Mouse (Mus musculus) yolk sac, embryonic 10.5 days (tissue): ENCODE results near the gene Asic4.
A peak's percentile ranks its signal among the peaks of the same experiment; 100 is the strongest.

Experiments
- DNase-seq: peaks from one replicate; pipeline ENCODE4 v3.0.0-alpha.2; 2017; ENCODE audit warnings: low spot score

Asic4 gene

DNA sequence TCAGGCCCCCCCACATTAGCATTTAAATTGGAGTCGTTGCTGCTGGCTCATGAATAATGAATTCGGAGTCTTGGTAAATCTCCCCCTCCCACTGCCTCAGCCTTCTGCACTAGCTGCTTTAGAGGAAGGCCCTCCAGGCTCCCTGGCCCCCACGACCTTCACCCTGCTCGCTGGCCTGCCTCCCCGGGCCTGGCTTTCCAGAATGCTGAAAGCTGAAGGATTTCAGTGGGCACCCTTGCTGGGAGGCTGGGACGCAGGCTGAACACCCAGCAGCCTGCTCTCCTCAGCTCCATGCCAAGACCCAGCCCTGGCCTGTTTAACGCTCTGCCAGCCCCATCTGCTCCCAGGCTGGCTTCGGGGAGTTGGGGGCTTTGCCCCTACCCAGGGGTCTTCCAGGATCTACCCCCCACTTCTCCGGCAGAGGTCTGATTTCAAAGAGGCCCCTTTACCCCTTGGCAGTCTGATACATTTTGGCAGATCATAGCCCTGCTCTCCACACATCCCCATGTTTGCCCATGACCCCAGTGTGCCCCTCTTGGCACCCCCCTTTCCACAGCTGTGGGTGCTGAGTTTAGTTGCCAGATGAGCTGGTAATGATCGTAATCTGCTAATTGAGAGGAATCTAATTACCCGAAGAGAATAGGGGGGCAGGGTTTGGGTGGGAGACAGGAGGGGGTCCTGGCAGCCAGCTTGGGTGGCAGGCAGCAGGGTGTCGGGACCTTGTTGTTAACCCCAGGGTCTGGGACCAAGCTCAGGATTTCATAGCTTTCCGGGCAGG is 6.8 kb upstream of the Asic4 start:
- no peak for DNase-seq

DNA sequence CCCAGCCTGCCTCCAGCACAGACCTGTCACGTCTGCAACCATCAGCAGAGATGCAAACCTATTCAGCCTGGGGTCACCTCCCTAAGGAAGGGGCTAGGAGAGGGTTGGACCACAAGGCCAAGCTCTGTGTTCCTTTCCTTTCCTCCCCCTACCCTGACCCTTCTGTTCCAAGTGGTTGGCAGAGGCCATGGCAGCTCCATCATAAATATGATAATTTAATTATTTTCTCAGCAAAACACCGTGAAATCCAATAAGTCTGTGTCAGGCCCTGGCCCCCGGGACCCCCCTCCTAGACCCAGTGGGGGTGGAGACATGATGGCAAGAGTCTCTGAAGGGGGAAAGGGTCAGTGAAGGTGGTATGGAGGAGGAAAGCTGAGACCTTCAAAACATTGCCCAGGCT is 6.0 kb upstream of the Asic4 start:
- no peak for DNase-seq

DNA sequence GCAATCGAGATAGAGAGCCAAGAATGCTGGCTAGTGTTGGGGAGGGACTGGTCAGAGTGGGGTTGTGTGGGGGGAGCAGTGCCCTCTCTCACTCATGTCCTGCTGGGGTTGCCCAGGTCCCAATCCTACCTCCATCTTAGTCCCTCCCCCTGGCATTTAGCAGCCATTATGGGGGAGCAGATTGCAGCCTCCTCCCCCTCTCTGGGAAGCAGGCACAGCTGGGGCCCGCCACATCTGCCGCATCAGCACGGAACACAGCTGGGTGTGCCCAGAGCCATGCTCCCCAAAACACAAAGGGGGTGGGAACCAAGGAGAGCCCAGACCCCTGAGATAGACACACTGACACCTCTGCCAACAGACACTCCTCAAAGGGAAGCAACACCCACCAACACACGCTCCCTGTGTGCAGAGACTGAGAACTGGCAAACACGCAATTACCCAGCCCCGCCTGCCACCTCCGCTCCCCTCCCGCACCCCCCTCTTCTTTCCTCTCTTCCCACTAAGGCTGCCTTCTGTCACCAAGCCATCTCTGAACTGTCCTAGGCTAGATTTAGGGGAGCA is 5.0 kb upstream of the Asic4 start:
- no peak for DNase-seq

DNA sequence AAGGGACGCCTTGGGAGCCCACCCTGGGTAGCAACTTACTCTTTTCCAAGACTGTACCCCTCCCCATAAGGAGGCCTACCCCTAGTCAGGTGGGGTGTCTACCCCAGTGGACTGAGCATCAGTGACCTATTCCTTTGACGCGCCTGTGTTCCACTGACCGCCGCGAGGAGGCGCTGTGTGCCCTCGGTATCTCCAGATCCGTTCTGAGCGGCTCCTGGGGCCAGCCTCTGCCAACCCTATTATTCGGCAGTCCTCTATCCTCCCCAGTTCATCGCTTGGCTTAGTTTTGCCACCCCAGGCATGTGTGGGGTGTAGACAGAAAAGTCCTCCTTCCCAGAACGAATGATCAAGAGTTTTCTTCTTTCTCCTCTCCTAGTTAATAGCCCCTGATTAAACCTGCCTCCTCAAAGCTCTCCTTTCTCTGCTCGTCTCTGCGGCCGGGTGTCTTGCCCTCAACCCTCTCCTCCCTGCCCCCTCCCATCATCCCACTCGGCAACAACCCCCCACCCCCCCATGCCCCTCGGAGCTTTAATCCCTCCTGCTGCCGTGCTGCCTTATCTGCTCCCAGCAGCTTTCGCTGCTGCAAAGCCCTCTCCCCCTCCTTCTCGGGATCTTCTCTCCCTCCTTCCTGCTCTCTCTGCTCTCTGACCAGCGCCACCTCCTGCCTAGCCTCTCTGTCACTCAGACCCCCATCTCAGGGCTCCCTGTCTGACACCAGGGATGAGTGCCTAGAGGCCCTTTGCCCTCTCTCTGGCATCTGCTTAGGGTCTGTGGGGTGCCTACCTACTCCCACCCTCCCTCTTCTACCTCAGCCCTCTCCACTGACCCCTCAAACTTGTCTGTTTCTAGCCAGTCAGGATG is 4.3 kb upstream of the Asic4 start:
- peak; percentile 73 for DNase-seq

DNA sequence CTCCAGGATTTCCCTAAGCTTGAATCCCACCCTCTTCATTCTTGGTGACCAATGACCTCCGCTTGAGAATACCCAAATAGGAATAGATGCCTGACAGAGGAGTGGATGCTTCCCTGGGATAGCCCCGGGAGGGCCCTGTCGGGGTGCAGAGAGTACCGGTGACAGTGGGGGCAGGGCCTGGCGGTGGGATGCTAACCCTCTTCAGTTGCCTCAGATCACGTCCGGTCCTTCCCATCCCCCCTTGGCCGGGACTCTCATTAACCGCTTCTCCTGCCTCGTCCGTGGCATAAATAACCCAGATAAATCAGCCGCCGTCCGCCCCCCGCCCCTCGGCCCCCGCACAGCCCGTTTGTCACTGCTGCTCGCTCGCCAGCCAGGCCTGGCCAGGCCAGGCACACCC is 3.6 kb upstream of the Asic4 start:
- DNase-seq, result peak; percentile 64

DNA sequence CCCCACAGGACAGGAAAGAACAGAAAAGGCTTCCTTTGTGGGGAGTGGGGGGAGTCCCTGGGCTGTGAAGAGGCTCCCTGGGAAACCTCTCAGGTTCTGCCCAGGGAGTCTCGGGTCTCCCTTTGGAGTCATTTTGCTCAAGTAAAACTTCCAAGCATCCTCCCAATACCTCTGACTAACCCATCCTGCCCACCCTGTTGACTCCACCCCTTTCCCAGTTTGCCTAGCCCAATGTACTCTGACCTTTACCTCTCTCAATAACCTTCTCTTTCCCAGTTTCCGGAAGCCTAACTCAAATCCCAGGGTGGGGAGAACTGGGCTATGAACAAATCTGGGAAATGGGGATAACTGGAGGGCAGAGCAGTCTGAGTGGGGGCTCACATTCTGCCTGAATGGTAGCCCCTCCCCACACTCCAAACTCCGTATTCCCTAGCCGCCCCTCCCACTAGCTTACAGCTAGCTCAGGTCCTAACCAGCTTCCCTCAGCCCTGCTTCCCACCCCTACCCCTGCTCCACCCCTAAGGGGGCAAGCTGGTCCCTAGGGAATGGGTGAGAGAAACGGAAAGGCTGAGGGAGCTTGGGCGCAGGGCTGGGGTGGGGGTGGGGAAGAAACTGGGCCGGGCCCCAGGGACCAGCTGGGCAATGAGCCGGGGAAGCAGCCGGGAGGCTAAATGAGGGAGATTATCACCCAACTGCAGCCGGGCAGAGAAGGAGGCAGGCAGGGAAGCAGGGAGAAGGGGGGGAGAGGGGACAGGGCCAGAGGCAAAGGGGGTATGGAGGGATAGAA is 2.8 kb upstream of the Asic4 start:
- peak; percentile 55 for DNase-seq

DNA sequence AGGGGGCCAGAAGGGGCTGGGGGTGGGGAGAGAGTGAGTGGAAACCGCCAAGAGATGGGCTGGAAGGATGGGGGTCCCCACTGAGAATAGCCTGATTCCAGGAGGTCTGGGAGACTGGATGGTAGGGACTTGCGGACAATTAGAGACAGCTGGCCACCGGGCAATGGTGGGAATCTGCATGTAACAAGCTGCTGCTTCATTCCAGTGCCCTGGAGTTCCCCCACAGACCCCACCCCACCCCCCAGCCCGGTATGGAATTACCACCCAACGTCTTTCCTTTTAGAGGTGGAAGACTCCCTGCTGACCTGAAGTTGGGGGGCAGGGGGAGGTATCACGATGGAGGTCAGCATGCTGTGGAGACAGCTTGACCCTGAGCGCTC is 2.2 kb upstream of the Asic4 start:
- no peak for DNase-seq

DNA sequence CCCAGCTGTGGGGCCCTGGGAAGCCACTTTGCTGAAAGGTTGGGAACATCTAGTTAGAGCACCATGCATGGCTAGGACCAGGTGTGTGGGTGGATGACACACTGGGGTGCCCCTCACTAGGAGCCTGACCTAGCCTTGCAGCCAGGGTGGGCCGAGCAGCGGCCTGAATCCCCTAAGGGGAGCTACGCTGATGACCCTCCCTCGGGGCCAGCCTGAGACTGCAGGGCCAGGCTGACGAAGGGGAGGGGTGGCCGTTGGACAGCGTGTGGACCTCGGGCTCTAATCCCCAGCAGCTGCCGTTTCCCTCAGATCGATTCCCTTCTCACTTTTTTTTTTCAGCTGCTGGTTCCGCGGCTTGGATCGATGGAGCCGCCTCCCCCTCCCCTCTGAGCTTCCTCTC is 1.3 kb upstream of the Asic4 start:
- DNase-seq, result no peak

DNA sequence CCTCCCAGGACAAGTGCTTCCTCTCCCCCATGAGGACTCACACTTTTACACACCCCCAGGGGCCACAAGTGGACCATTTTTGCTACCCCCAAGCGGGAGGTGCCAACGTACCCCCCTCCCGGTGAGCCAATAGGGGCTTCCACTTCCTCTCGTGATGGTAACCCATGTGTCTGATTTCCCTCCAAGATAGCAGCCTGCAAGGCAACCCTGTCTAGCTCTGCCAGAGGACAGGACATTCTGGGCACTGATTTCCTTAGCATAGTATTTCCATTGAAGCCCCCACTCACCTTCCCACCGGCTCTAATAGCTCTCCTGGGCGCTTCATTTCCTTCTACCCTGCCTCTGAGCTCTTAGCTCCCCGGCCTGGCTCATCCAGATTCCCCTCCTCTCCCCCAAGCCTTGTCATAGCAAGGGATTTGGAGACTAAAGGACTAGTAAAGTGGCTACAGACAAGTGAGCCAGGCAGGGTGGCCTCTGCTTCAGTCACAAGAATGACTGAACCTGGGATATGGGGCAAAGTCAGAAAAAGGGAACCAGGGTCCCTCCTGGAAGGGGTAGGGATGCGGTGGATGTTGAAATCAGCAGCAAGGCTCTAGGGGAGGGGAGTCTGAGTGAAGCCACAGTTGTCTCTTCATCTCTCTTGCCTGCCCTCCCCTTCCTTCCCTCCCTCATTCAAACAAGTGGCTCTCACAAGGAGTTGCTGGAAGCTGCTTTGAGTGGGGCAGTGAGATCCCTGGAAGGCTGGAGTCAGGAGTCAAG is 680 bp upstream of the Asic4 start:
- DNase-seq, result no peak

DNA sequence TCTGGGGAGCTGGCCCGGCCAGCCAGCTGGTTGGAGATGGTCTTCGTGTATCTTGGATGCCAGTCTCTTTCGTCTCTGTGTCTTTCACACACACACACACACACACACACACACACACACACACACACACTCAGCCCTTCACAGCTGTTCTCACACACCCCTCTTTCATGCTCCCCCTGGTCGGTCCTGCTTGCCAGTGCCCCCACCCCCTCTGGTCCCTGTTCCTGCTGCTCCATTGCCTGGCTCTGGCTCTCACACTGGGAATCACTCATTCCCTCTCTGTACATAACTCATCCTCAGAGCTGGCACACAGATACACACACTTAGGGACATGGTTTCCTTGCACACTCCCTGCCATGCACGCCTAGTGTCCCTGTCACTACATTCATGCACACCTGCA is 1.7 kb downstream of the Asic4 start:
- DNase-seq, result no peak

DNA sequence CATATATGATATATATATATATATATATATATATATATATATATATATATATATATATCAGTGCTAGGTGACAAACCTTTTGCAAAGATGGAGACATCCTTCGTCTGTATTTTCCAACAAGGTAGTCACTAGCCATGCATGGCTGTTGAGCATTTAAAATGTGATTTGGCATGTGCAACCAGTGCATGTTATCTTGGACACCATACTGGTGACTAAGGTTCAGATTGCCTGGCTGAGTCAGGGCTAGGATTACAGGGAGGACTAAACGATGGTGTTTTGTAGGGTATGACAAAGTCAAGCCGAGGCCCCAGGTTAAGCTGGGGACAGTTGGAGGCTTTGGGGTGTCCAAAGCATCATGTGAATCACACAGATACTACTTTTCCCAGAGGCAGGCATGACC is 5.2 kb downstream of the Asic4 start:
- DNase-seq, result no peak

DNA sequence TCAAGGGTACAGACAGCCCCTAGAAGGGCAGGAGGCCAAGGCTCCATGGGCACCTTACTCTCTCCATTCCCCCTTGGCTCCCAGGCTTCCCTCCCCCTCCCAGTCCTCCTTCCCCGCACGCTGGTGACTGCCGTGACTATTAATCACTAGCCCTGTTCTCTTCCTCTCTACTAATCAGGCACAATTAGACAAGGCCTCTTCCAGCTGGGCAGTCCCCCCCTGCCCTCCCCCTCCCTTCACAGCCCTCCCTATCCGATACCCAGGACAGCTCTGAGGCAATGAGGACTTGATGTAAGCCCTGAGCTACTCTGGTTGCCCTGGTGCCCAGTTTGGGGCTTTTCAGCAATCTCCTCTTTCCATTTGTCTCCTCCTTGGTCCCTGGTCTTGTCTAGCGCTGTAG is 5.7 kb downstream of the Asic4 start:
- no peak for DNase-seq

DNA sequence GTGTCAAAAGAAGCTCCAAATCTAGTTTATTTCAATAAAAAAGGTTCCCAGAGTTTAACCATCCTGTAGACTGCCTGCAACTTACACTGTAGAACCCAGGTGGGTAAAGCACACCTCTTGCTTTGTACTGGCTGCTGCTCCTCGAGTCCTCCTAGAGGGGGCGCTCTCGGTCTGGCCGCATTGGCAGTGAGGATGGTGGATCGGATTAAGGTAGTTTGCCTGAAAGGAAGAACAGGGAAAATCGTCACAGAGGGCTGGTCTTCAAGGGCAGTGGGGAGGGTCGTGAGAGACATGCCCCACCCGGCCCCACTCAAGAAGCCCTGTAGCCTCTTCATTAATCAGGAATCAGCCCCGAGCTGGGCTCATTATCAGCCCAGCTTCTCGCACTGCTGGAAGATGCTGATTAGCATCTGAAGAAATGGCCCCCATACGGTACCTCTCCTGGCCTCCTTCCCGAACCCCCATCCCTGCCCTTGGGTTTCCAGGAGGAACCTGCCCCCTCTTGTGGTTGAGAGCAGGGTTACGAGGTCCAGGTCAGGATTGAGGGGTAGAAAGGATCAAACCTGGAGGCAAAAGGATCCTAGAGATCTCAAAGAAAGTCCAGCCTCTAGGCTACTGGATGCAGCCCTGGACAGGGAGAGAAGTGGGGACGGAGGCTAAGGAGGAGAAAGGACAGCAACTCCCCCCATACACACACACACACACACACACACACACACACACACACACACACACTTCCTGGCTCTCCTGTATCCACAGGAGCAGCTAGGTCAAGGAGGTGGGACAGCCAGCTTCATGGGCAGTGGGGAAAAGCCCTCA is 6.7 kb downstream of the Asic4 start:
- no peak for DNase-seq

DNA sequence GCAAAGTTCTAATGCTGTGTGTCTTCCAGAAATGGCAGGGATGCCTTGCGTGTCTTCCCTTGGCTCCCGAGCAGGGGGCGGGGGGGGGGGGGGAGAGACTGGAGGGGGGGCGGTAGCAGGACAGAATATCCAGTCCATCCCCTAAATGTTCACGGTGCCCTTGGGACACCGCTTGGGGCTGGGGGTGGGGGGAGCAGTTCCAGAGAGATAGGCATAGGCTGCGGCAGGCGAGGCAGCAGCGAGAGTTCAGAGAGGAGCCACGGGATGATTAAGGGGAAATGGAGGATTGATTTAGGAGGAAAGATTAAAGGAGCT is 7.4 kb downstream of the Asic4 start:
- DNase-seq, result no peak

DNA sequence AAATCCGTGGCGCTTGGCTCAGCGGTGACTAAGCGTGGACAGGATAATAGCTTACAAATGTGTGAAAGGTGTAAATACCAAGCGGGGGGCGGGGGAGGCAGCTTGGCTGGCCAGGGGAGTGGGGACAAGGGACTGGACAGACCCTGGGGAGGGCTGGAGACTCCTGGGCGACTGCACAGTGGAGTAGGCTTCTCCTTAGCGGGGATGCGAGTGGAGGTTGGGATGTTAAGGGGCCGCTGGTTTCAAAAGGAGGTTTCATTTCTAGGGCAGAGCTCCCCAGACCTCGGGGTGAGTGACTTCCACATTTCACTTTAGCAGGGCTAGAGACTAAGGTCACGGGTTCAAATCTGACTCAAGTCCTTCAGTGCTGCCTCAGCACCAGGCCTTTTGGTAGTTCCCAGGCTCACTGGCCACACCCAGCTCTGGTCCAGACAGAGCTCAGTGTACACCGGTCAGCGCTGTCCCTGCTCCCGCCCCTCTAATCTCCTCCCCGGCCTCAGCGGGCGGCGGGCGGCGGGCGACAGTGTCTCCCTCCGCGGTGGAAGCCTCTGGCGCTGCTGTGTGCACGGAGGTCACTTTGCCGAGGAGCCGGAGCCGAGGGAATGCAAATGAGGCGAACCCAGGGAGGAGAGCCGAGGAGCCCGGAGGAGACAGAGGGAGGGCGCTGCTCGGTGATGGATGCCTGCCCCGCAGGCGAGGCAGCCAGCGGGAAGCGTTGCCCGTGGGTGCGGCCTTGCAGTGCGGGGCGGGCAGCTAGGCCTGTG is 8.0 kb downstream of the Asic4 start:
- peak; percentile 78 for DNase-seq

DNA sequence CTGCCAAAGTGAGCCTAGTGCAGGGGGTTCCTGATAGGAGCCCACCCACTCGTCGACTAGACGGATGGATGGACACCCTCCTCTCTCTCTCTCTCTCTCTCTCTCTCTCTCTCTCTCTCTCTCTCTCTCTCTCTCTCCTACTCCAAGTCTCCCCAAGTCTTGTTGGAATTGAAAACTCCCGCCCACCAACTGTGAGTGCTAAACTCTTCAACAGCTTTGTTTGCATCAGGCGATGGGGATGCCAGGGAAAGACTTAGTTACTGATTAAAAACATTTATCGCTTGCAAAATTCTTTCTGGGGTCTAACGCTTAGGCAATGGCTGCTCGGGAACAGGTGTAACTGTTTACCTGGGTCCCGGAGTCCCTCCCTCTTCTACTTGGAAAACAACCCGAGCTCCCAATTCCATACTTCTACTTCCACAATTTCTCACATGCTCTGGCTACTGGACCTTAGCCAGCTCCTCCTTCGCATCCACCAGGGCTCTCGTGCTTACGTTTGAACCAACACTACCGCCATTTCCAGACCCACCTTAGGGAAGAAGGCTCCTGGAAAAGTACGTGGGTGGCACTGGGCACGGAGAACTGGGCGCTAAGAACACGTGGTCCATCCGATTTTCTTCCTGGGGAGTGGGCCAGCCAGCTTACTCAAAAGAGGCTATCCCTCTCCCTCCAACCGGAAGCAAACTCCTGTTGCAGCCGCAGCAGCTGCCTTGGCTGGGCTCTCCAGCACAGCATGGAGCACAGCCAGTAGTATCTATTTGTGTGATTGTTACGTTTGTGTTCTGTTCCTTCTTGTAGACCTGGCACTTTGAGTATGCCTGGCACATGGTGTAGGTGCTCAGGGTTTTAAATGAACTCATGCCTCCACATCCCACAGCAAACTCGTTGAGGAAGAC is 8.8 kb downstream of the Asic4 start:
- DNase-seq, result peak; percentile 81

DNA sequence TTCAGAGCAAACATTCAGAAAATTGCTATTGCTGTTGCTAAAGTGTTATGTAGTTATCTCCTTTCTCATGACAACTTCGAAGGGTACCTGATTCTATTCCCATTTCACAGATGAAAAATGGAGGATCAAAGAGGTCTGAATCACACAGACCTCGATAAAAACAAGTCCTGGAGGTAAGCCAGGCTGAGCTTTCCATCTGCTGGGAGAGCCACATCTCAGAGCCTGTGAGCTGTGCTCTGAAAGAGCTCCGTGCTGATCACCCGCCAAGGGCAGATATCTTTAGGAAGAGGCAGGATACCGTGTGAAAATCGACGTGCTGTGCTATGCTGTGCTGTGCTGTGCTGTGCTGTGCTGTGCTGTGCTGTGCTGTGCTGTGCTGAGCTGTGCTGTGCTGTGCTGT is 10.1 kb downstream of the Asic4 start:
- DNase-seq, result no peak

DNA sequence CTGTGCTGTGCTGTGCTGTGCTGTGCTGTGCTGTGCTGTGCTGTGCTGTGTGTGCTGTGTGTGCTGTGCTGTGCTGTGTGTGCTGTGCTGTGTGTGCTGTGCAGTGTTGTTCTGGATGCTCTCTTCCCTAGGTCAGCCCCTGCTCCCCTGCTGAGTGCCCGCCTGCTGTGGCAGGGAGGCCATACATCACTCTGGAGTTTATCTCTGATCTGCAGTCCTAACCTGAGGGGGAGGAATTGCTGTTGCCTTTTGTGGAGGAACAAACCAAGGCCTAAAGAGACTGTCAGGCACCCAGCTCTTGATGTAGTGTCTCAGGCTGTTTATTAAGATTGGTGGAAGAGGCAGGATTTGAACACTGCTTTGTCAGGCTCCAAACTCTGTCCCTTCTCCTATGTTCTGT is 12.4 kb downstream of the Asic4 start:
- DNase-seq, result no peak

DNA sequence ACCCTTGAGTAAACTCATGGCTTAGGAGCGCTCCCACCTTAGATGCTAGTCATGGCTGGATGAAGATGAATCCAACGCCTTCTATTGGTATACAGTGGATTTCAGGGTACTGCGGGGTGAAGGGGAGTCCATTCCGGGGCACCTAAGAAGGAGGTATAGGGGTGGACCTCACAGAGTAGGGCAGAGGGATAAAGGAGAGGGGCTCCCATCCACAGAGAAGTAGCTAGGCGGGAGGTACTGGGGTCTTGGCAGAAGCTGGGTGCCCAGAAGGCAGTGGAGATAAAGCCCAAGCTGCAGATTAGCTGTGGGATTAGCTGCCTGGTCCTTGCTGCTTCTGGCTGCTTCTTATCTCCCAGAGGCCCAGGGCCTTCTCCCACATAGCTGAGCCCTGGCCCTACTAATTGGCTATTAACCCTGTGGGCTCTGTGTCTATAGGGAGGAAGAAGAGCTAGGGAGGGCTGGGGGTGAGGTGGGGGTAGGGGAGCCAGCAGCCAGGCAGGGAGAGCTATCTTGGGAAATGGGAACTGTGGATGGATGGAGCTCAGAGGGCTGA is 13.5 kb downstream of the Asic4 start:
- DNase-seq, result no peak
